Mouse (Mus musculus): ENCODE results near the gene Fam19a2.

Fam19a2 gene

GRCm38 (mm10) chr10:123570616-123571188 lies 306.9 kb downstream of the Fam19a2 start:
- DNase-seq (ENCODE audit: low read depth): no peak

- DNase-seq (ENCODE audit: low read depth): no peak
These were observed 308.7 kb downstream of the Fam19a2 start for GRCm38 (mm10) chr10:123572342-123573070.

- no peak for DNase-seq (ENCODE audit: low read depth)
These were observed 314.0 kb downstream of the Fam19a2 start for GRCm38 (mm10) chr10:123577823-123578222.

- DNase-seq (ENCODE audit: low read depth): no peak
These were observed 315.2 kb downstream of the Fam19a2 start for GRCm38 (mm10) chr10:123579012-123579411.

- DNase-seq (ENCODE audit: low read depth): no peak
These were observed 331.2 kb downstream of the Fam19a2 start for GRCm38 (mm10) chr10:123595043-123595442.

- DNase-seq (ENCODE audit: low read depth): no peak
These were observed 333.3 kb downstream of the Fam19a2 start for GRCm38 (mm10) chr10:123597059-123597458.

GRCm38 (mm10) chr10:123605671-123606070 lies 341.9 kb downstream of the Fam19a2 start:
- no peak for DNase-seq (ENCODE audit: low read depth)

GRCm38 (mm10) chr10:123626691-123627090 lies 362.9 kb downstream of the Fam19a2 start:
- no peak for DNase-seq (ENCODE audit: low read depth)

- no peak for DNase-seq (ENCODE audit: low read depth)
These were observed 365.5 kb downstream of the Fam19a2 start for GRCm38 (mm10) chr10:123629248-123629744.

GRCm38 (mm10) chr10:123632029-123632428 lies 368.2 kb downstream of the Fam19a2 start:
- DNase-seq (ENCODE audit: low read depth): no peak

- no peak for DNase-seq (ENCODE audit: low read depth)
These were observed 372.9 kb downstream of the Fam19a2 start for GRCm38 (mm10) chr10:123636655-123637054.

GRCm38 (mm10) chr10:123637496-123637895 lies 373.7 kb downstream of the Fam19a2 start:
- DNase-seq (ENCODE audit: low read depth): no peak

- DNase-seq (ENCODE audit: low read depth): no peak
These were observed 381.8 kb downstream of the Fam19a2 start for GRCm38 (mm10) chr10:123645568-123645967.

GRCm38 (mm10) chr10:123671208-123671607 lies 407.4 kb downstream of the Fam19a2 start:
- DNase-seq (ENCODE audit: low read depth): no peak

GRCm38 (mm10) chr10:123678284-123678864 lies 414.6 kb downstream of the Fam19a2 start:
- DNase-seq (ENCODE audit: low read depth): no peak

- DNase-seq (ENCODE audit: low read depth): no peak
These were observed 419.0 kb downstream of the Fam19a2 start for GRCm38 (mm10) chr10:123682718-123683255.

GRCm38 (mm10) chr10:123692186-123692925 lies 428.6 kb downstream of the Fam19a2 start:
- no peak for DNase-seq (ENCODE audit: low read depth)

- DNase-seq (ENCODE audit: low read depth): no peak
These were observed 429.1 kb downstream of the Fam19a2 start for GRCm38 (mm10) chr10:123692926-123693224.

- DNase-seq (ENCODE audit: low read depth): no peak
These were observed 438.8 kb downstream of the Fam19a2 start for GRCm38 (mm10) chr10:123702595-123702994.

- DNase-seq (ENCODE audit: low read depth): no peak
These were observed 443.2 kb downstream of the Fam19a2 start for GRCm38 (mm10) chr10:123707026-123707425.

- no peak for DNase-seq (ENCODE audit: low read depth)
These were observed 446.9 kb downstream of the Fam19a2 start for GRCm38 (mm10) chr10:123710738-123711137.

- no peak for DNase-seq (ENCODE audit: low read depth)
These were observed 458.2 kb downstream of the Fam19a2 start for GRCm38 (mm10) chr10:123721952-123722460.

Data from induced T-regulatory cell, adult 2 months (primary cell).